Mouse (Mus musculus) testis, adult 2 months (tissue): Measurements from ENCODE around the gene Sirt1. TPM values are rescaled to one million over a fixed set of nuclear protein-coding genes. Genes with fewer than 3 reads are reported as not detected.
"Not testable (repeated sequence)": the region's sequence is repeated elsewhere in the genome, so short reads cannot be mapped to it uniquely, and the experiment has no call there.

Experiments
- H3K27ac ChIP-seq: fragments of 200-500 bp; 2 replicates; pipeline ENCODE4 v1.5.1; 2012; ENCODE audit warnings: low read depth, low read length; ENCODE audit not compliant: control insufficient read depth, insufficient read depth
- H3K27me3 ChIP-seq: fragments of 200-500 bp; 2 replicates; pipeline ENCODE4 v1.6.1; 2012; ENCODE audit warnings: mild to moderate bottlenecking, low read length, moderate library complexity; ENCODE audit not compliant: control insufficient read depth, insufficient read depth
- H3K36me3 ChIP-seq: fragments of 200-500 bp; 2 replicates; pipeline ENCODE4 v1.6.1; 2012; ENCODE audit warnings: mild to moderate bottlenecking, low read length; ENCODE audit not compliant: control insufficient read depth, insufficient read depth
- H3K4me1 ChIP-seq: fragments of 200-500 bp; 2 replicates; pipeline ENCODE4 v1.6.1; 2012; ENCODE audit warnings: low read length; ENCODE audit not compliant: control insufficient read depth, insufficient read depth
- H3K4me3 ChIP-seq: fragments of 200-500 bp; 2 replicates; pipeline ENCODE4 v1.5.1; 2012; ENCODE audit warnings: low read depth, mild to moderate bottlenecking, low read length, moderate library complexity, mixed read lengths; ENCODE audit not compliant: control insufficient read depth
- CTCF ChIP-seq: fragments of 200-500 bp; IDR thresholded peaks from 2 replicates; pipeline ENCODE4 v1.5.1; 2012; ENCODE audit warnings: low read depth, mild to moderate bottlenecking, inconsistent platforms, low read length, moderate library complexity; ENCODE audit not compliant: control insufficient read depth, insufficient read depth, insufficient replicate concordance
- POLR2A ChIP-seq: fragments of 200-500 bp; IDR thresholded peaks from 2 replicates; pipeline ENCODE4 v1.6.1; 2012; ENCODE audit warnings: low read depth, mild to moderate bottlenecking, inconsistent platforms, low read length, moderate library complexity; ENCODE audit not compliant: control insufficient read depth
- polyA plus RNA-seq: library from polyadenylated mRNA; depleted of rRNA; stranded (reverse); fragments of >200 nt; gene quantifications from 2 replicates; pipeline ENCODE4 v1.2.3, GENCODE M21; 2012

Gene Sirt1
- polyA plus RNA-seq, 1 experiment = 7.0 TPM

DNA sequence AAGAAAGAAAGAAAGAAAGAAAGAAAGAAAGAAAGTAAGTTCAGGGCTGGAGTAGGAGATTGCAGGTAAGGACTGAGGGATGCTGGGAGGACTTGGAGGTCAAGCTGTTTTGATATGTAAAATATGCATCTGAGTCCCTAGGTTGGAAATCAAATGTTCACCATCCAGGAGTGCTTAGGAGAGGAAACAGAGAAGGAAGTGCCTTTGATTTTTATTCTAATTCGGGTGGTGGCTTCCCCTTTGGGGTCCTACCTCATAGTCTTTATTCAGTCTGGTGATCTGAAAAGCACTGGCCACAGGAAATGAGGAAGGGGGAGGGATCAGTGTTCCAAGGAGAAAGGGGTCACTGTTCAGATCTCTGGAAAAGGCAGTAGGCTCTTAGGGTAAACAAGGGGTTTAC lies 21.0 kb downstream of the Sirt1 start:
- no peak overlapping the region for H3K27ac ChIP-seq
- no peaks in the 10 kb centered on the region for H3K4me1 ChIP-seq
- TF ChIP-seq CTCF (no peak), POLR2A (no peak)
- H3K27me3 ChIP-seq = no peaks in the 10 kb centered on the region
- H3K36me3 ChIP-seq = no peaks in the 10 kb centered on the region
- H3K4me3 ChIP-seq = no peak overlapping the region

DNA sequence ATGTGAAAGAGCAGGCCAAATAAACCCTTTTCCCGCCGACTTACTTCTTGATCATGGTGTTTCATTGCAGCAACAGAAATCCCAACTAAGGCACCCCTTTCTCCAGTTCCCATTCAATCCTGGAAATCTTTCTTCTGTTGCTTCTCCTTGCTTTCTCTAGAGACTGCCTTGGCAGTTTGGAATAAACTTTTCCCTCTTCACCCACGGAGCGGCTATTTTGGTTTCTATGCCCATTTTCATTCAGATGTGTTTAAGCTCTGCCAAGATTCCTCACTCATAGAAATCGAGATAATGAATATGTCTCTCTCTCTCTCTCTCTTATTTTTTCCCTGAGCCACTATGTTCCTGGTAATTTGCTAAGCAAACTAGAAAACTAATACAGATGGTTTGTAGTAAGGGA lies 29.4 kb downstream of the Sirt1 start:
- Histone ChIP-seq H3K27ac (no peak overlapping the region), H3K36me3 (no peaks in the 10 kb centered on the region), H3K4me3 (no peak overlapping the region), H3K4me1 (no peaks in the 10 kb centered on the region), H3K27me3 (no peaks in the 10 kb centered on the region)
- TF ChIP-seq POLR2A = no peak
- TF ChIP-seq CTCF = no peak

DNA sequence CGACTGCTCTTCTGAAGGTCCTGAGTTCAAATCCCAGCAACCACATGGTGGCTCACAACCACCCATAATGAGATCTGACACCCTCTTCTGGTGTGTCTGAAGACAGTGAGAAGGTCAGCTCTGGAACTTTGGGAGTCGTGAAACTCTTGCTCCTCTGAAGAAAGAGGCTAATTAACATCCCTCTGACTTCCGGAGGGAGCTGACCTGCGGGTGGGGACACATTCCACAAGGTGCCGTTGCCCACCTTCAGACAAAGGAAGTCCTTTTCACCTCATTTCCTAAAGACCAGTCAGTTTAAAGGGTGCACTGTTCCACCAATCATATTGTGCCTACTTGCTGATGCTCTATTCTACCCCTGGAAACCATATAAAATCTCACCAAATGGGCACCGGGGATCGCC lies 30.4 kb downstream of the Sirt1 start:
- not testable (repeated sequence) for H3K4me3 ChIP-seq, H3K27ac ChIP-seq, H3K4me1 ChIP-seq, H3K27me3 ChIP-seq, H3K36me3 ChIP-seq

DNA sequence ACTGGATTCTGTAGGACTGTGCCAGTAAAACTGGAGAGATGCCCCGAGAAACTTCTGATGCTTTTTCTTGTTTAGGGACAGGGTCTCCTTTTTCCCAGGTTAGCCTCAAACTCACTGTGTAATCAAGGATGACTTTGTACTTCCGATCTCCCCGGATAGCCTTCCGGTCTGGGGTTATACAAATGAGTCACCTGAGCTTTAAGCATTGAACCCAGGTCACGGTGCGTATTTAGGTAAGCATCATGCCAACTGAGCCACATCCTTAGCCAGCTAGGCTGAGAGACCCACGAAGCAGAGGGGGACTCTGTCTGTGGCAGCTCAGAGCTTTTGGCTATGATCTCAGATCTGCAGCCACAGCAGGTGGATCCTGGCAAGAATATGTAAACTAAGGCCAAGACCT lies 30.8 kb downstream of the Sirt1 start:
- Histone ChIP-seq H3K4me3 (no peak overlapping the region), H3K4me1 (no peaks in the 10 kb centered on the region), H3K27ac (no peak overlapping the region), H3K36me3 (no peaks in the 10 kb centered on the region), H3K27me3 (no peaks in the 10 kb centered on the region)
- TF ChIP-seq CTCF (no peak), POLR2A (no peak)

DNA sequence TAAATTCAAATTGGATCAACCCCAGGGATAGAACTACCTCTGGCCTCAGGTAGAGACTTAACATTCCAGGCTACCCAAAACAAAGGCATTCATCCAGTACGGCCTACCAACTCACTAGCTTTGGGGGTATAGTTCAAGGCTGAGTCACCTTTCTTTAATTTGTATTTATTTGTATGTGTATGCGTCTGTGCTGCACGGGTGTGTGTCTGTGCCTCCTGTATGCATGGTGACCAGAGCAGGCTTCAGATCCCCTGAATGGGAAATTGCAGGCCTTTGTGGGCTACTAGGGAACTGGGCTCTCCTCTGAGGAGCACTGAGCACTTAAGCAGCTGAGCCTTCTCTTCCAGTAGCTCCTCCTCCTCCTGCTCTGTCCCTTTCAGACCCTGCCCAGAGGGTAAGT lies 33.2 kb downstream of the Sirt1 start:
- no peaks in the 10 kb centered on the region for H3K27me3 ChIP-seq
- no peak overlapping the region for H3K4me3 ChIP-seq
- no peaks in the 10 kb centered on the region for H3K4me1 ChIP-seq
- H3K27ac ChIP-seq = no peak overlapping the region
- no peak for TF ChIP-seq POLR2A
- no peak for TF ChIP-seq CTCF
- H3K36me3 ChIP-seq = no peaks in the 10 kb centered on the region

DNA sequence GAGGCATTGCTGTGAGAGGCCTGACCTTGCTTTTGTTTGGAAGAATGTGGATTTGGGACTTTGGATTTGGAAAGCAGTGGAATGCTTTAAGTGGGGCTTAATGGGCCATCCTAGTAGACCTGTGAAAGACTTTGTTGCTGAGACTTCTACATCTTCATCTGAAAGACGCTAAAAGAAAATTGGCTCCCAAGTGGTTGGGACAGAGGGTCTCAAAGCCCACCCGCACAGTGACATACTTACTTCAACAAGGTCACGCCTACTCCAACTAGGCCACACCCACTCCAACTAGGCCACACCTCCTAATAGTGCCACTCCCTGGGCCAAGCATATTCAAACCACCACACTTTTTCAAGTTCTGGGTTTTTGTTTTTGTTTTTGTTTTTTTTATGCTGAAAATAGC lies 36.8 kb downstream of the Sirt1 start:
- no peak overlapping the region for H3K27ac ChIP-seq
- no peaks in the 10 kb centered on the region for H3K27me3 ChIP-seq
- H3K4me1 ChIP-seq = no peaks in the 10 kb centered on the region
- no peak overlapping the region for H3K4me3 ChIP-seq
- TF ChIP-seq POLR2A = no peak
- TF ChIP-seq CTCF = no peak
- H3K36me3 ChIP-seq = no peaks in the 10 kb centered on the region

DNA sequence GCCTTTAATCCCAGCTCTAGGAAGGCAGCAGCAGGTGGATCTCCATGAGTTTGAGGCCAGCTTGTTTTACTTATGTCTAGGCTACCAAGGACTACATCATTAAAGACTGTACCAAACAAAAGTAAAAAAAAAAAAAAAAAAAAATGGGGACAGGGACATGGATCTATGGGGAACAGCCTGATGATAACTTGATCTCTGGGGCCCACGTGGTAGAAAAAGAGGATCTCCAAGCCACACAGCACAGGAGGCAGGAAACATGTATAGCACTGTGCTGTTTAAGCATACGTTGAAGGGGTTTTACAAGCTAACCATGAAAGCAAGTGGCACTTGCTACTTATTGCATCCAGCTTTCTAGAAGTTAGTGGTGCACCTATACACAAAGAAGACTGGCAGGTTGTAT lies 40.2 kb downstream of the Sirt1 start:
- Histone ChIP-seq H3K36me3 (no peaks in the 10 kb centered on the region; the same call in none of the 2 replicates), H3K4me1 (peaks cover 7% of the 10 kb centered on the region), H3K27ac (no peak overlapping the region), H3K27me3 (no peaks in the 10 kb centered on the region), H3K4me3 (no peak overlapping the region)
- TF ChIP-seq POLR2A = no peak
- TF ChIP-seq CTCF = no peak

- peaks cover 7% of the 10 kb centered on the region for H3K4me1 ChIP-seq
- TF ChIP-seq CTCF = no peak
- peak; percentile 96 for TF ChIP-seq POLR2A
Measured at GRCm38 (mm10) chr10:63338914-63339643, 42.4 kb downstream of the Sirt1 start.

More at GRCm38 (mm10) chr10:63338914-63339643, 42.4 kb downstream of the Sirt1 start:
- H3K36me3 ChIP-seq = peaks cover 1% of the 10 kb centered on the region
- peak overlapping the region; percentile 92 for H3K4me3 ChIP-seq
- H3K27ac ChIP-seq = peak overlapping the region; percentile 97
- H3K27me3 ChIP-seq = no peaks in the 10 kb centered on the region
